Mouse (Mus musculus) small intestine, adult 2 months (tissue): ENCODE measurements at regions not wholly inside any gene's neighbourhood (a gene's known extent, or its start where the extent isn't known, plus 50 kb on each side); places are given as distances from the start of the nearest gene placed in this dataset.

ENCODE experiments used
- CTCF ChIP-seq: fragments of 200-500 bp; IDR thresholded peaks from 2 replicates; pipeline ENCODE4 v1.5.1; 2012; ENCODE audit warnings: low read depth, mild to moderate bottlenecking, control low read depth, inconsistent platforms, low read length, moderate library complexity, mixed read lengths; ENCODE audit not compliant: insufficient replicate concordance, insufficient read length; ENCODE audit errors: extremely low read depth
- POLR2A ChIP-seq: fragments of 200-500 bp; IDR thresholded peaks from 2 replicates; pipeline ENCODE4 v1.6.1; 2012; ENCODE audit warnings: low read depth, mild to moderate bottlenecking, control low read depth, inconsistent platforms, low read length, moderate library complexity

- TF ChIP-seq CTCF (no peak), POLR2A (no peak)
Observed at GRCm38 (mm10) chr11:17549148-17549547, 291.8 kb downstream of the C1d start.
